Mouse (Mus musculus) myocyte (in vitro differentiated cells): ENCODE data around the gene Pakap.

Source experiments
- CEBPB ChIP-seq: IDR thresholded peaks from 2 replicates; pipeline ENCODE4 v1.6.1; 2011; ENCODE audit warnings: mild to moderate bottlenecking, moderate library complexity; ENCODE audit not compliant: poor library complexity, insufficient read depth, severe bottlenecking
- E2F4 ChIP-seq: IDR thresholded peaks from one replicate; pipeline ENCODE4 v1.6.1; 2011; ENCODE audit warnings: mild to moderate bottlenecking, control low read depth, moderate library complexity; ENCODE audit not compliant: insufficient read depth
- MAX ChIP-seq: IDR thresholded peaks from one replicate; pipeline ENCODE4 v1.6.1; 2011; ENCODE audit warnings: low read depth, mild to moderate bottlenecking, control low read depth
- MYOD1 ChIP-seq, 3 experiments: IDR thresholded peaks; one replicate each; pipeline ENCODE4 v1.6.1; 2011; ENCODE audit warnings: control low read depth in 2 of 3, low read depth in 2 of 3, mild to moderate bottlenecking in 2 of 3, moderate library complexity in 1 of 3; ENCODE audit not compliant: insufficient read length in 2 of 3, control insufficient read depth in 1 of 3
- MYOG ChIP-seq, 3 experiments: IDR thresholded peaks; one replicate each; pipeline ENCODE4 v1.6.1; 2011; ENCODE audit warnings: control low read depth in 2 of 3, low read depth in 2 of 3, mild to moderate bottlenecking in 2 of 3; ENCODE audit not compliant: insufficient read length in 2 of 3, control insufficient read depth in 1 of 3, insufficient read depth in 1 of 3
- POLR2A ChIP-seq: IDR thresholded peaks from one replicate; pipeline ENCODE4 v1.6.1; 2011; ENCODE audit warnings: low read depth, mild to moderate bottlenecking, control low read depth, moderate library complexity; ENCODE audit not compliant: insufficient read length
- POLR2AphosphoS2 ChIP-seq: IDR thresholded peaks from one replicate; pipeline ENCODE4 v1.6.1; 2011; ENCODE audit warnings: low read depth, control low read depth; ENCODE audit not compliant: insufficient read length
- REST ChIP-seq: IDR thresholded peaks from one replicate; pipeline ENCODE4 v1.6.1; 2011; ENCODE audit warnings: mild to moderate bottlenecking, control low read depth, moderate library complexity; ENCODE audit not compliant: insufficient read depth, insufficient read length
- TCF12 ChIP-seq: IDR thresholded peaks from one replicate; pipeline ENCODE4 v1.6.1; 2011; ENCODE audit warnings: mild to moderate bottlenecking, control low read depth; ENCODE audit not compliant: poor library complexity, insufficient read depth, severe bottlenecking
- TCF3 ChIP-seq: IDR thresholded peaks from one replicate; pipeline ENCODE4 v1.6.1; 2011; ENCODE audit warnings: low read depth, control low read depth; ENCODE audit not compliant: insufficient read length
- USF1 ChIP-seq: IDR thresholded peaks from one replicate; pipeline ENCODE4 v1.6.1; 2011; ENCODE audit warnings: low read depth, mild to moderate bottlenecking, control low read depth, moderate library complexity

DNA sequence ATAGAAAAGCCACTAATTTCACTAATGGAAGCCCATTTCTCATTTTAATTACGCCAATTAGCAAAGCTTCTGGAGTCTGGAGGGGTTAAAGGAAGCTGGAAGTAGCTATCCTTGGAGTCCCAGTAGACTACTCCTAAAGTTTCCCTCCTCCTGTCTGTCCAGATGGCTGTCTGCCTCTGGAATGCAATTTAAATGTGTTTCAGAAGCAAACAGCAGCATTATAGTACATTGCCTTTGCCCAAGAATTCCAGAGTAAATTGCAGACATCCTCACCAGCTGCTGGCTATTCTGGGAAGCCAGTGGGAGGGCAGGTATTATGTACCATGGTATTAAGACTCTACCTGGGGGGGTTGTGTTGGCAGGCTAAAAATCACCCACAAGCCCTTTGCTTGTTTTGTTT is 283.8 kb downstream of the Pakap start:
- TF ChIP-seq MYOD1 (IDR thresholded peaks at IDR 0.05; ENCODE audit: control insufficient read depth in 1 of 3, insufficient read length in 2 of 3, low read depth in 2 of 3) (no peak), POLR2AphosphoS2 (no peak), E2F4 (no peak), POLR2A (no peak), CEBPB (no peak), TCF12 (no peak), REST (no peak), MAX (no peak), USF1 (no peak), TCF3 (no peak), MYOG (IDR thresholded peaks at IDR 0.05; ENCODE audit: control insufficient read depth in 1 of 3, insufficient read depth in 1 of 3, insufficient read length in 2 of 3, low read depth in 2 of 3) (no peak)
